Mouse (Mus musculus): Measurements from ENCODE around the gene Ccdc175. TPM values are rescaled to one million over a fixed set of nuclear protein-coding genes. Genes with fewer than 3 reads are reported as not detected.

Ccdc175 gene
- total RNA-seq, 2 experiments from 2014 or later, result not detected

- intact Hi-C loops (cut with DNase I), result no loop called here
- peak; percentile 12 to 23 for DNase-seq (ENCODE audit: low spot score in 2 of 2)
Measured at GRCm38 (mm10) chr12:72053303-72053702, 131.5 kb downstream of the Ccdc175 start.

GRCm38 (mm10) chr12:72052571-72052970 is 132.3 kb downstream of the Ccdc175 start:
- intact Hi-C loops (cut with DNase I), result no loop called here
- DNase-seq (ENCODE audit: low spot score in 2 of 2), result no peak

Small RNA genes lying within 50 kb of the gene (microRNA-seq; reads per million reads assigned to microRNA genes)
- gene Gm24466, result 0 reads per million in 2 experiments

Other genes starting within 250 kb of the Ccdc175 start
- gene Gpr135, start 113.9 kb downstream of the Ccdc175 start, total RNA-seq (2021), result 10 to 100 TPM; 12.5 to 13.2 TPM
- 1 to 10 TPM; 2.6 to 3.4 TPM for gene L3hypdh, start 99.6 kb downstream of the Ccdc175 start, total RNA-seq (2021)
- gene Jkamp, start 99.4 kb downstream of the Ccdc175 start, total RNA-seq (2021), result 10 to 100 TPM; 54.8 to 55.5 TPM
- 1,000 to 10,000 TPM; 1,464 to 1,529 TPM for gene Rtn1, start 224.0 kb upstream of the Ccdc175 start, total RNA-seq (2021)